10 mouse cellular contexts compared by ENCODE assay signal in genomic region chr14:8032087-8032944, GRCm38 (mm10). TPM values are rescaled to one million over a fixed set of nuclear protein-coding genes. Genes with fewer than 3 reads are reported as not detected.
A peak's percentile ranks its signal among the peaks of the same experiment; 100 is the strongest.
DNase-seq lines count a peak whose midpoint lies in the region; ATAC-seq lines count a peak whose summit lies in the region.
"Had no signal": no experiment of that assay in that cellular context is flagged by ENCODE, and none has a peak within 500 bp of the region (broad histone marks: within the 10 kb centered on the region; RNA-seq: fewer than 3 reads in every experiment).

No protein-coding gene starts in this region.

- no peaks in the 10 kb centered on the region for H3K36me3 ChIP-seq in hindbrain, embryonic 15.5 days
- no peaks in the 10 kb centered on the region for H3K36me3 ChIP-seq in hindbrain, embryonic 12.5 days
- H3K36me3 ChIP-seq: heart, embryonic 15.5 days; limb, embryonic 12.5 days; midbrain, embryonic 12.5 days had no signal

- ATAC-seq in hindbrain, embryonic 15.5 days (ENCODE audit: low FRiP score, low read depth): peak; percentile 51
- ATAC-seq in hindbrain, embryonic 12.5 days (ENCODE audit: low FRiP score): no peak

- no peak overlapping the region for H3K4me3 ChIP-seq in hindbrain, embryonic 15.5 days
- no peak overlapping the region for H3K4me3 ChIP-seq in hindbrain, embryonic 12.5 days
- H3K4me3 ChIP-seq: heart, embryonic 15.5 days; limb, embryonic 12.5 days; midbrain, embryonic 12.5 days had no signal

- DNase-seq in adrenal gland, postnatal 10 days: peak; percentile 64
- DNase-seq in cerebellum, adult 18-20 months: peak; percentile 65 to 77
- peak; percentile 52 to 59 for DNase-seq in left cerebral cortex, postnatal 14 days (ENCODE audit: low spot score in 2 of 2)
- DNase-seq in urinary bladder, postnatal 4 days (ENCODE audit: low spot score in 2 of 2): no peak
- no peak for DNase-seq in spleen, adult 12 weeks (ENCODE audit: low spot score)

- H3K4me2 ChIP-seq in hindbrain, embryonic 15.5 days: no peak overlapping the region
- no peak overlapping the region for H3K4me2 ChIP-seq in hindbrain, embryonic 12.5 days (replicated peaks)
- H3K4me2 ChIP-seq: heart, embryonic 15.5 days; limb, embryonic 12.5 days; midbrain, embryonic 12.5 days had no signal

- H3K27ac ChIP-seq in hindbrain, embryonic 15.5 days (replicated peaks): peak overlapping the region; percentile 45
- no peak overlapping the region for H3K27ac ChIP-seq in hindbrain, embryonic 12.5 days
- H3K27ac ChIP-seq: heart, embryonic 15.5 days; limb, embryonic 12.5 days; midbrain, embryonic 12.5 days had no signal

- H3K27me3 ChIP-seq in hindbrain, embryonic 15.5 days: no peaks in the 10 kb centered on the region
- H3K27me3 ChIP-seq in hindbrain, embryonic 12.5 days: no peaks in the 10 kb centered on the region
- H3K27me3 ChIP-seq: heart, embryonic 15.5 days; limb, embryonic 12.5 days; midbrain, embryonic 12.5 days had no signal

- no peak overlapping the region for H3K9ac ChIP-seq in hindbrain, embryonic 15.5 days
- no peak overlapping the region for H3K9ac ChIP-seq in hindbrain, embryonic 12.5 days
- H3K9ac ChIP-seq: heart, embryonic 15.5 days; limb, embryonic 12.5 days; midbrain, embryonic 12.5 days had no signal

- 0 out of 2 replicates have a peak, but pooled peaks cover 3% of the 10 kb centered on the region for H3K4me1 ChIP-seq in hindbrain, embryonic 15.5 days (replicated peaks)
- H3K4me1 ChIP-seq in hindbrain, embryonic 12.5 days: no peaks in the 10 kb centered on the region
- H3K4me1 ChIP-seq: limb, embryonic 12.5 days had no signal

- WGBS in hindbrain, embryonic 15.5 days: 64% methylated on average over 13 of the region's 13 CpGs
- WGBS in hindbrain, embryonic 12.5 days: 74% methylated on average over 13 of the region's 13 CpGs

- intact Hi-C loops in left cerebral cortex, postnatal 14 days (cut with DNase I): loop anchor here (2.0 kb wide), 1 partner anchor 32 kb away; no protein-coding TSS in a partner anchor

- no peaks in the 10 kb centered on the region for H3K9me3 ChIP-seq in hindbrain, embryonic 15.5 days
- H3K9me3 ChIP-seq in hindbrain, embryonic 12.5 days (replicated peaks): no peaks in the 10 kb centered on the region
- H3K9me3 ChIP-seq: heart, embryonic 15.5 days; limb, embryonic 12.5 days; midbrain, embryonic 12.5 days had no signal

RNA-seq across cellular contexts. Expression of gene Abhd6, which starts 29.6 kb away (rescaled TPM):
- 34.5 and 36.1 TPM in 2 replicates for polyA plus RNA-seq in hindbrain, embryonic 15.5 days (2015; fragmentation: Nextera tagmentation; extraction: Ambion mirVana)
- polyA plus RNA-seq in hindbrain, embryonic 12.5 days (2016; fragmentation: Nextera tagmentation; extraction: Ambion mirVana): 19.5 and 19.6 TPM in 2 replicates
- total RNA-seq in adrenal gland, postnatal 10 days (2021): 10 to 100 TPM; 39.2 to 40.2 TPM
- 10 to 100 TPM; 64.7 to 70.0 TPM for total RNA-seq in left cerebral cortex, postnatal 14 days (2021)

RNA-seq across cellular contexts. Expression of gene Dnase1l3, which starts 37.9 kb away (rescaled TPM):
- 0.04 and 0.12 TPM in 2 replicates for polyA plus RNA-seq in hindbrain, embryonic 15.5 days (2015; fragmentation: Nextera tagmentation; extraction: Ambion mirVana)
- polyA plus RNA-seq in hindbrain, embryonic 12.5 days (2016; fragmentation: Nextera tagmentation; extraction: Ambion mirVana): 0.08 TPM in 1 of 2 replicates, not detected in the other
- 1 to 10 TPM; 4.2 to 7.8 TPM for total RNA-seq in adrenal gland, postnatal 10 days (2021)
- not detected for total RNA-seq in left cerebral cortex, postnatal 14 days (2021)
- polyA plus RNA-seq: limb, embryonic 12.5 days had no signal

RNA-seq across cellular contexts. Expression of gene Rpp14, which starts 47.9 kb away (rescaled TPM):
- polyA plus RNA-seq in hindbrain, embryonic 15.5 days (2015; fragmentation: Nextera tagmentation; extraction: Ambion mirVana): 46.6 and 47.4 TPM in 2 replicates
- polyA plus RNA-seq in hindbrain, embryonic 12.5 days (2016; fragmentation: Nextera tagmentation; extraction: Ambion mirVana): 45.4 and 47.5 TPM in 2 replicates
- total RNA-seq in adrenal gland, postnatal 10 days (2021): 10 to 100 TPM; 31.6 to 37.2 TPM
- 10 to 100 TPM; 28.0 to 28.9 TPM for total RNA-seq in left cerebral cortex, postnatal 14 days (2021)

Comparison
In these comparisons a context has a peak if more than half of its experiments do, and no peak if none do; other contexts are left out.
1. DNase-seq: peak in adrenal gland, postnatal 10 days (single experiment), cerebellum, adult 18-20 months (2 of 2) and left cerebral cortex, postnatal 14 days (2 of 2); none in urinary bladder, postnatal 4 days (0 of 2) and spleen, adult 12 weeks (single experiment).
2. RNA of gene Dnase1l3, which starts 37.9 kb away (total RNA-seq): 4.2 to 7.8 TPM in adrenal gland, postnatal 10 days; not detected in left cerebral cortex, postnatal 14 days; every median in the first group is over 4 times any median in the second.